Mouse (Mus musculus) c-Kit-positive CD71-positive TER-119-positive erythroid progenitor cells, embryonic 14.5 days (primary cell): ENCODE results near the gene Ndrg3.

Source experiments
- DNase-seq: peaks from one replicate; pipeline ENCODE4 v3.0.0-alpha.2; 2013; ENCODE audit warnings: low spot score

Gene Ndrg3

GRCm38 (mm10) chr2:156991470-156992319 is at the start of gene Ndrg3:
Gene Ndrg3, minus strand, starts transcription at chr2:156992056.
- peak; percentile 94 for DNase-seq

GRCm38 (mm10) chr2:157041421-157041820 is 49.6 kb upstream of the Ndrg3 start:
- no peak for DNase-seq

GRCm38 (mm10) chr2:157040649-157041046 is 48.8 kb upstream of the Ndrg3 start:
- DNase-seq: no peak

GRCm38 (mm10) chr2:157039900-157040648 is 48.2 kb upstream of the Ndrg3 start:
- DNase-seq: no peak

- no peak for DNase-seq
These were observed 45.4 kb upstream of the Ndrg3 start for GRCm38 (mm10) chr2:157037303-157037702.

GRCm38 (mm10) chr2:157036400-157036799 is 44.5 kb upstream of the Ndrg3 start:
- DNase-seq: no peak

- DNase-seq: no peak
These were observed 43.5 kb upstream of the Ndrg3 start for GRCm38 (mm10) chr2:157035371-157035770.

GRCm38 (mm10) chr2:157030804-157031203 is 38.9 kb upstream of the Ndrg3 start:
- DNase-seq: peak; percentile 86

- no peak for DNase-seq
These were observed 36.4 kb upstream of the Ndrg3 start for GRCm38 (mm10) chr2:157028261-157028660.

GRCm38 (mm10) chr2:157027106-157028008 is 35.5 kb upstream of the Ndrg3 start:
- DNase-seq: peak; percentile 73

GRCm38 (mm10) chr2:157021156-157021555 is 29.3 kb upstream of the Ndrg3 start:
- no peak for DNase-seq

GRCm38 (mm10) chr2:157019228-157019627 is 27.4 kb upstream of the Ndrg3 start:
- DNase-seq: no peak

GRCm38 (mm10) chr2:157016529-157017270 is 24.8 kb upstream of the Ndrg3 start:
- DNase-seq: no peak

GRCm38 (mm10) chr2:157012341-157012740 is 20.5 kb upstream of the Ndrg3 start:
- no peak for DNase-seq

GRCm38 (mm10) chr2:157010634-157011310 is 18.9 kb upstream of the Ndrg3 start:
- DNase-seq: no peak

- no peak for DNase-seq
These were observed 18.3 kb upstream of the Ndrg3 start for GRCm38 (mm10) chr2:157010121-157010520.

GRCm38 (mm10) chr2:157008509-157008908 is 16.7 kb upstream of the Ndrg3 start:
- no peak for DNase-seq

GRCm38 (mm10) chr2:157007234-157007596 is 15.4 kb upstream of the Ndrg3 start:
- no peak for DNase-seq

- DNase-seq: peak; percentile 88
These were observed 14.8 kb upstream of the Ndrg3 start, which contains the start of gene Dsn1 for GRCm38 (mm10) chr2:157006511-157007233. Gene Dsn1, minus strand, starts transcription at chr2:157007154.

- DNase-seq: no peak
These were observed 10.5 kb upstream of the Ndrg3 start for GRCm38 (mm10) chr2:157002321-157002720.
